Mouse (Mus musculus) urinary bladder, postnatal 10 days (tissue): ENCODE measurements around the gene Npas1.

Source experiments
- DNase-seq: peaks from one replicate; pipeline ENCODE4 v3.0.0; 2022; ENCODE audit warnings: low spot score

Npas1 gene

GRCm38 (mm10) chr7:16477628-16478027 lies at the start of gene Npas1:
TSS of gene Npas1 (minus strand) at chr7:16477728.
- no peak for DNase-seq

GRCm38 (mm10) chr7:16525995-16526394 lies 48.5 kb upstream of the Npas1 start:
- DNase-seq, result no peak

- no peak for DNase-seq
Measured at GRCm38 (mm10) chr7:16525448-16525847, 47.9 kb upstream of the Npas1 start.

GRCm38 (mm10) chr7:16524308-16524707 lies 46.8 kb upstream of the Npas1 start:
- DNase-seq, result no peak

- no peak for DNase-seq
Measured at GRCm38 (mm10) chr7:16519310-16519709, 41.8 kb upstream of the Npas1 start.

GRCm38 (mm10) chr7:16517198-16517597 lies 39.7 kb upstream of the Npas1 start:
- DNase-seq, result no peak

GRCm38 (mm10) chr7:16507284-16507683 lies 29.8 kb upstream of the Npas1 start:
- DNase-seq, result no peak

GRCm38 (mm10) chr7:16505226-16505593 lies 27.7 kb upstream of the Npas1 start:
- no peak for DNase-seq

GRCm38 (mm10) chr7:16504573-16505225 lies 27.2 kb upstream of the Npas1 start:
- DNase-seq, result no peak

- no peak for DNase-seq
Measured at GRCm38 (mm10) chr7:16501571-16501970, 24.0 kb upstream of the Npas1 start.

- no peak for DNase-seq
Measured at GRCm38 (mm10) chr7:16499671-16500104, 22.2 kb upstream of the Npas1 start.

GRCm38 (mm10) chr7:16496260-16496659 lies 18.7 kb upstream of the Npas1 start:
- no peak for DNase-seq

GRCm38 (mm10) chr7:16493361-16493760 lies 15.8 kb upstream of the Npas1 start:
- DNase-seq, result no peak

GRCm38 (mm10) chr7:16492211-16492610 lies 14.7 kb upstream of the Npas1 start:
- no peak for DNase-seq

- no peak for DNase-seq
Measured at GRCm38 (mm10) chr7:16491759-16492158, 14.2 kb upstream of the Npas1 start.

GRCm38 (mm10) chr7:16489948-16490347 lies 12.4 kb upstream of the Npas1 start:
- DNase-seq, result no peak

- DNase-seq, result no peak
Measured at GRCm38 (mm10) chr7:16488816-16489215, 11.3 kb upstream of the Npas1 start.

GRCm38 (mm10) chr7:16476600-16476989 lies 933 bp downstream of the Npas1 start:
- DNase-seq, result no peak

- DNase-seq, result no peak
Measured at GRCm38 (mm10) chr7:16475764-16476599, 1.5 kb downstream of the Npas1 start.

- no peak for DNase-seq
Measured at GRCm38 (mm10) chr7:16475321-16475720, 2.2 kb downstream of the Npas1 start.

GRCm38 (mm10) chr7:16474445-16474844 lies 3.1 kb downstream of the Npas1 start:
- no peak for DNase-seq

GRCm38 (mm10) chr7:16473847-16474246 lies 3.7 kb downstream of the Npas1 start:
- DNase-seq, result no peak

- no peak for DNase-seq
Measured at GRCm38 (mm10) chr7:16472116-16472709, 5.3 kb downstream of the Npas1 start.
